Mouse (Mus musculus): Measurements from ENCODE around the gene Mfsd2b. TPM values are rescaled to one million over a fixed set of nuclear protein-coding genes. Genes with fewer than 3 reads are reported as not detected.
A peak's percentile ranks its signal among the peaks of the same experiment; 100 is the strongest.

The Mfsd2b gene
- polyA plus RNA-seq, 1 experiment from 2014 or later, result 2.0 TPM

DNA sequence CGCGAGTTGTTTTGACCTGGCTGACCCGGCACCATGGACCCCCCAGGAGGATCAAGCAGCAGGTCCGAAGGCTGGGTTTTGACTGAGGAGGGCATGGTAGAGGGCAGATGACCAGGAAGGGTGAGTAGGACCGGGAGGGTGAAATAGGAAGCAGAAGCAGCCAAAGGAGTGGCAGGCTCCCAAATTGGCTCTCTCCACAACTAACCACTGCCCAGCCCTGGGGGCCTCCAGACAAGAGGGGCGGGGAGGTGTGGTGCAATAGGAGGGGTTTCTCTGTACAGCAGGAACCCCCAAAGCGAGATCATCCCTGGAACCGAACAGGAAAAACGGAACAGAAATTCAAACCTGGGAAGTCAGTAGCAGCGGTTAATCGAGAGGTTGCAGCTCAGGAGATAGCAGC is 33.4 kb downstream of the Mfsd2b start:
- H3K4me1 ChIP-seq (replicated peaks; ENCODE audit: control insufficient read depth, insufficient read depth, low read length), result peaks cover 16% of the 10 kb centered on the region
- peak overlapping the region; percentile 73 for H3K9ac ChIP-seq
- 2% methylated on average over 11 of the region's 11 CpGs for WGBS
- ATAC-seq (ENCODE audit: low FRiP score), result no peak
- H3K4me2 ChIP-seq (replicated peaks), result peak overlapping the region; percentile 80
- H3K4me3 ChIP-seq (replicated peaks; ENCODE audit: low read length), result peak overlapping the region; percentile 75
- no peaks in the 10 kb centered on the region for H3K36me3 ChIP-seq (replicated peaks; ENCODE audit: control insufficient read depth, insufficient read depth)
- H3K9me3 ChIP-seq (ENCODE audit: control insufficient read depth, low read length), result no peaks in the 10 kb centered on the region
- no peak overlapping the region for H3K27ac ChIP-seq
- no peak for DNase-seq (ENCODE audit: low spot score)
- 0 out of 2 replicates have a peak, but pooled peaks cover 13% of the 10 kb centered on the region for H3K27me3 ChIP-seq (ENCODE audit: control insufficient read depth, insufficient read depth, low read length)

GRCm38 (mm10) chr12:4840010-4840409 is 34.1 kb downstream of the Mfsd2b start:
- no peaks in the 10 kb centered on the region for H3K36me3 ChIP-seq (replicated peaks; ENCODE audit: control insufficient read depth, insufficient read depth)
- H3K9me3 ChIP-seq (ENCODE audit: control insufficient read depth, low read length), result no peaks in the 10 kb centered on the region
- H3K9ac ChIP-seq, result no peak overlapping the region
- no peak overlapping the region for H3K27ac ChIP-seq
- H3K4me3 ChIP-seq (replicated peaks; ENCODE audit: low read length), result peak overlapping the region; percentile 75; the same call in 1 of the 2 replicates
- H3K4me1 ChIP-seq (replicated peaks; ENCODE audit: control insufficient read depth, insufficient read depth, low read length), result peaks cover 16% of the 10 kb centered on the region
- 57% methylated on average over 6 of the region's 6 CpGs for WGBS
- peak overlapping the region; percentile 80 for H3K4me2 ChIP-seq (replicated peaks)
- ATAC-seq (ENCODE audit: low FRiP score), result no peak
- no peak for DNase-seq (ENCODE audit: low spot score)
- H3K27me3 ChIP-seq (ENCODE audit: control insufficient read depth, insufficient read depth, low read length), result 0 out of 2 replicates have a peak, but pooled peaks cover 13% of the 10 kb centered on the region

DNA sequence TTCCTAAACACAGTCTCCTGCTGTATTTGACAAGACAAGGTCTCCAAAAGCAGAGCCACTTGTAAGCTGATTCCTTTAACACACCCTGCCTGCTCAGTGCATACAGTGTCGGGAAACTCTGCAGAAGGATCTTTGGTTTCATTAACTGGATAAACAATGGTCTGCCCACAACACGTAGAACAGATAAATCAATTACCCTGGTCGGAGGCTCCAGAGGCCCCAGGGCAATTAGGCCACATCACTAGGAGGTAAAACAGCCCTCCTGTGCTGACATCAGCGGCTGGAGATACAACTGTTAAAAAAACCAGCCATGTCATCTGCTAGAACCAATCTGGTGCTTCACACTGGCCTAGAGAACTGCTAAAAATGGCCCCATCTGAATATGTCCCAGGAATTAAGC is 37.2 kb downstream of the Mfsd2b start:
- ATAC-seq (ENCODE audit: low FRiP score) (no peak), DNase-seq (ENCODE audit: low spot score) (no peak)
- 0 out of 2 replicates have a peak, but pooled peaks cover 13% of the 10 kb centered on the region for H3K27me3 ChIP-seq (ENCODE audit: control insufficient read depth, insufficient read depth, low read length)
- H3K9ac ChIP-seq, result no peak overlapping the region
- peaks cover 10% of the 10 kb centered on the region for H3K36me3 ChIP-seq (replicated peaks; ENCODE audit: control insufficient read depth, insufficient read depth)
- no peaks in the 10 kb centered on the region for H3K9me3 ChIP-seq (ENCODE audit: control insufficient read depth, low read length)
- H3K27ac ChIP-seq, result no peak overlapping the region
- H3K4me2 ChIP-seq (replicated peaks), result no peak overlapping the region
- peaks cover 8% of the 10 kb centered on the region for H3K4me1 ChIP-seq (replicated peaks; ENCODE audit: control insufficient read depth, insufficient read depth, low read length)
- 63% methylated on average over 4 of the region's 4 CpGs for WGBS
- H3K4me3 ChIP-seq (replicated peaks; ENCODE audit: low read length), result no peak overlapping the region

- H3K27ac ChIP-seq, result no peak overlapping the region
- no peak overlapping the region for H3K4me3 ChIP-seq (replicated peaks; ENCODE audit: low read length)
- peaks cover 68% of the 10 kb centered on the region for H3K36me3 ChIP-seq (replicated peaks; ENCODE audit: control insufficient read depth, insufficient read depth)
- WGBS, result 84% methylated on average over 3 of the region's 3 CpGs
- no peak for ATAC-seq (ENCODE audit: low FRiP score)
- no peaks in the 10 kb centered on the region for H3K4me1 ChIP-seq (replicated peaks; ENCODE audit: control insufficient read depth, insufficient read depth, low read length)
- no peak for DNase-seq (ENCODE audit: low spot score)
- H3K9me3 ChIP-seq (ENCODE audit: control insufficient read depth, low read length), result no peaks in the 10 kb centered on the region
- H3K4me2 ChIP-seq (replicated peaks), result no peak overlapping the region
- no peaks in the 10 kb centered on the region for H3K27me3 ChIP-seq (ENCODE audit: control insufficient read depth, insufficient read depth, low read length)
- no peak overlapping the region for H3K9ac ChIP-seq
These were observed 46.9 kb downstream of the Mfsd2b start for GRCm38 (mm10) chr12:4827256-4827655.

GRCm38 (mm10) chr12:4817361-4818101 is 56.6 kb downstream of the Mfsd2b start, which contains the start of gene Sf3b6:
Sf3b6 (plus strand) TSS chr12:4817544.
- peak; percentile 98 for ATAC-seq (ENCODE audit: low FRiP score)
- WGBS, result under 1% methylated on average over 49 of the region's 49 CpGs
- H3K4me3 ChIP-seq (replicated peaks; ENCODE audit: low read length), result peak within 1 kb of the TSS; percentile 67
- H3K4me2 ChIP-seq (replicated peaks), result peak within 1 kb of the TSS; percentile 73
- peak within 1 kb of the TSS; percentile 81 for H3K27ac ChIP-seq
- H3K36me3 ChIP-seq (replicated peaks; ENCODE audit: control insufficient read depth, insufficient read depth), result peaks cover 26% of the 10 kb centered on the region
- peaks cover 18% of the 10 kb centered on the region for H3K4me1 ChIP-seq (replicated peaks; ENCODE audit: control insufficient read depth, insufficient read depth, low read length)
- H3K27me3 ChIP-seq (ENCODE audit: control insufficient read depth, insufficient read depth, low read length), result no peaks in the 10 kb centered on the region
- DNase-seq (ENCODE audit: low spot score), result peak; percentile 98
- H3K9me3 ChIP-seq (ENCODE audit: control insufficient read depth, low read length), result no peaks in the 10 kb centered on the region
- peak within 1 kb of the TSS; percentile 66 for H3K9ac ChIP-seq

- Histone ChIP-seq H3K4me3 (replicated peaks; ENCODE audit: low read length) (peak overlapping the region; percentile 67), H3K4me1 (replicated peaks; ENCODE audit: control insufficient read depth, insufficient read depth, low read length) (peaks cover 18% of the 10 kb centered on the region), H3K27ac (peak overlapping the region; percentile 81), H3K4me2 (replicated peaks) (peak overlapping the region; percentile 73), H3K9me3 (ENCODE audit: control insufficient read depth, low read length) (no peaks in the 10 kb centered on the region), H3K9ac (peak overlapping the region; percentile 66), H3K27me3 (ENCODE audit: control insufficient read depth, insufficient read depth, low read length) (no peaks in the 10 kb centered on the region), H3K36me3 (replicated peaks; ENCODE audit: control insufficient read depth, insufficient read depth) (peaks cover 19% of the 10 kb centered on the region)
- WGBS, result 10% methylated on average over 24 of the region's 24 CpGs
- DNase-seq (ENCODE audit: low spot score) (no peak), ATAC-seq (ENCODE audit: low FRiP score) (peak; percentile 82)
These were observed 57.3 kb downstream of the Mfsd2b start for GRCm38 (mm10) chr12:4816680-4817360.

GRCm38 (mm10) chr12:4813636-4814035 is 60.5 kb downstream of the Mfsd2b start:
- WGBS, result 88% methylated on average over 4 of the region's 4 CpGs
- no peak for DNase-seq (ENCODE audit: low spot score)

More at GRCm38 (mm10) chr12:4813636-4814035, 60.5 kb downstream of the Mfsd2b start:
- no peak for ATAC-seq (ENCODE audit: low FRiP score)
- H3K9ac ChIP-seq, result no peak overlapping the region
- no peak overlapping the region for H3K27ac ChIP-seq
- H3K36me3 ChIP-seq (replicated peaks; ENCODE audit: control insufficient read depth, insufficient read depth), result no peaks in the 10 kb centered on the region
- H3K4me2 ChIP-seq (replicated peaks), result no peak overlapping the region
- H3K4me3 ChIP-seq (replicated peaks; ENCODE audit: low read length), result no peak overlapping the region
- peaks cover 13% of the 10 kb centered on the region for H3K4me1 ChIP-seq (replicated peaks; ENCODE audit: control insufficient read depth, insufficient read depth, low read length)
- H3K9me3 ChIP-seq (ENCODE audit: control insufficient read depth, low read length), result no peaks in the 10 kb centered on the region
- H3K27me3 ChIP-seq (ENCODE audit: control insufficient read depth, insufficient read depth, low read length), result no peaks in the 10 kb centered on the region

Other genes starting within 250 kb of the Mfsd2b start
- gene Fam228a, start 135.9 kb downstream of the Mfsd2b start, polyA plus RNA-seq (2014; fragmentation: Nextera tagmentation; extraction: Ambion mirVana), result 0.68 and 1.1 TPM in 2 replicates
- gene Pfn4, start 105.3 kb downstream of the Mfsd2b start, polyA plus RNA-seq (2014; fragmentation: Nextera tagmentation; extraction: Ambion mirVana), result 15.3 and 16.3 TPM in 2 replicates
- 3.2 and 8.5 TPM in 2 replicates for gene Fam228b, start 105.1 kb downstream of the Mfsd2b start, polyA plus RNA-seq (2014; fragmentation: Nextera tagmentation; extraction: Ambion mirVana)
- 269 and 286 TPM in 2 replicates for gene Sf3b6, start 56.8 kb downstream of the Mfsd2b start, polyA plus RNA-seq (2014; fragmentation: Nextera tagmentation; extraction: Ambion mirVana)
- 50.6 and 58.5 TPM in 2 replicates for gene Fkbp1b, start 32.8 kb downstream of the Mfsd2b start, polyA plus RNA-seq (2014; fragmentation: Nextera tagmentation; extraction: Ambion mirVana)
- 10.4 and 11.1 TPM in 2 replicates for gene Wdcp, start 31.1 kb downstream of the Mfsd2b start, polyA plus RNA-seq (2014; fragmentation: Nextera tagmentation; extraction: Ambion mirVana)
- 42.9 and 44.6 TPM in 2 replicates for gene Ubxn2a, start 33.3 kb upstream of the Mfsd2b start, polyA plus RNA-seq (2014; fragmentation: Nextera tagmentation; extraction: Ambion mirVana)
- gene Atad2b, start 43.0 kb upstream of the Mfsd2b start, polyA plus RNA-seq (2014; fragmentation: Nextera tagmentation; extraction: Ambion mirVana), result 15.9 and 18.5 TPM in 2 replicates

Data from hindbrain, embryonic 14.5 days (tissue).